Mouse (Mus musculus) testis, adult 2 months (tissue): ENCODE measurements at regions not wholly inside any gene's neighbourhood (a gene's known extent, or its start where the extent isn't known, plus 50 kb on each side); places are given as distances from the start of the nearest gene placed in this dataset.

ENCODE experiments used
- H3K27ac ChIP-seq: fragments of 200-500 bp; 2 replicates; pipeline ENCODE4 v1.5.1; 2012; ENCODE audit warnings: low read depth, low read length; ENCODE audit not compliant: control insufficient read depth, insufficient read depth
- H3K27me3 ChIP-seq: fragments of 200-500 bp; 2 replicates; pipeline ENCODE4 v1.6.1; 2012; ENCODE audit warnings: mild to moderate bottlenecking, low read length, moderate library complexity; ENCODE audit not compliant: control insufficient read depth, insufficient read depth
- H3K36me3 ChIP-seq: fragments of 200-500 bp; 2 replicates; pipeline ENCODE4 v1.6.1; 2012; ENCODE audit warnings: mild to moderate bottlenecking, low read length; ENCODE audit not compliant: control insufficient read depth, insufficient read depth
- H3K4me1 ChIP-seq: fragments of 200-500 bp; 2 replicates; pipeline ENCODE4 v1.6.1; 2012; ENCODE audit warnings: low read length; ENCODE audit not compliant: control insufficient read depth, insufficient read depth
- H3K4me3 ChIP-seq: fragments of 200-500 bp; 2 replicates; pipeline ENCODE4 v1.5.1; 2012; ENCODE audit warnings: low read depth, mild to moderate bottlenecking, low read length, moderate library complexity, mixed read lengths; ENCODE audit not compliant: control insufficient read depth
- CTCF ChIP-seq: fragments of 200-500 bp; IDR thresholded peaks from 2 replicates; pipeline ENCODE4 v1.5.1; 2012; ENCODE audit warnings: low read depth, mild to moderate bottlenecking, inconsistent platforms, low read length, moderate library complexity; ENCODE audit not compliant: control insufficient read depth, insufficient read depth, insufficient replicate concordance
- POLR2A ChIP-seq: fragments of 200-500 bp; IDR thresholded peaks from 2 replicates; pipeline ENCODE4 v1.6.1; 2012; ENCODE audit warnings: low read depth, mild to moderate bottlenecking, inconsistent platforms, low read length, moderate library complexity; ENCODE audit not compliant: control insufficient read depth

DNA sequence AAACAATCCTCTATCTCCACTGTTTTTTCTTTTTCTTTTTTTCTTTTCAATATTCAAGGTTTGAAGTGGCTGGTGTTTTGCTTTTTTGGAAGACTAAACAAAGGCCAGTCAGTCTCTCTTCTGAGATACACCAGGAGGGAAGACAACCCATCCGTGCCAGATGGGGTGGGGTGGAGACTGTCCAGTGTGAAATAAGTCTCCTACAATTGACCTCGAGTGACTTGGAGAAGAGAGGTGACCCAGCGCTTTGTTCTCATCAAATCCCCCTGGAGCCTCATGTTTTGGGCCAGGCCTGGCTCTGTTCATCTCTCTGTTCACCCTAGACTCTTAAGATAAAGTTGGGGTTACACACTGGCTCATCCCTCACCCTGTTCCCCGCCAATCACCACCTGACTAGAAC, 169.2 kb upstream of the Tbca start:
- H3K4me1 ChIP-seq = no peaks in the 10 kb centered on the region
- H3K4me3 ChIP-seq = no peak overlapping the region
- no peaks in the 10 kb centered on the region for H3K36me3 ChIP-seq
- TF ChIP-seq POLR2A (no peak), CTCF (no peak)
- H3K27me3 ChIP-seq = no peaks in the 10 kb centered on the region
- H3K27ac ChIP-seq = no peak overlapping the region

DNA sequence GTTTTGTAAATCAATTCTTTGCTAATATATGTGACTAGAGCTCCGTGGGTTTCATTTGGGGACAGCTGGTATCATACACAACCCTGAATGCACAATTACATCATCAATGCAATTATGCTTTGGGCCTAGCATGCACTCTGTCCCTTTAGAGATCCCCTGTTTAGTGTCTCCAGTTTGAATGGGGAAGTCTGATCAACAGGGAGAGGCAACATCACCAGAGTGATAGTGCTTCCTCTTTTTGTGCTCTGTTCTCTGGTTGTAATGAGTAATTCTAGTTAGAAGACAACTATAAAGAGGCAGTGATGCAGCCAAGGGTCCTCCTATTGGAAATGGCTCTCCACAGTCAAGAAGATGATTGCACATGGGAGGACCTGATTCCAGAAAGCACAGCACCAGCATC, 158.7 kb upstream of the Tbca start:
- H3K36me3 ChIP-seq = no peaks in the 10 kb centered on the region
- no peaks in the 10 kb centered on the region; the same call in none of the 2 replicates for H3K4me1 ChIP-seq
- no peak for TF ChIP-seq POLR2A
- TF ChIP-seq CTCF = no peak
- no peak overlapping the region for H3K4me3 ChIP-seq
- H3K27me3 ChIP-seq = no peaks in the 10 kb centered on the region
- no peak overlapping the region for H3K27ac ChIP-seq

DNA sequence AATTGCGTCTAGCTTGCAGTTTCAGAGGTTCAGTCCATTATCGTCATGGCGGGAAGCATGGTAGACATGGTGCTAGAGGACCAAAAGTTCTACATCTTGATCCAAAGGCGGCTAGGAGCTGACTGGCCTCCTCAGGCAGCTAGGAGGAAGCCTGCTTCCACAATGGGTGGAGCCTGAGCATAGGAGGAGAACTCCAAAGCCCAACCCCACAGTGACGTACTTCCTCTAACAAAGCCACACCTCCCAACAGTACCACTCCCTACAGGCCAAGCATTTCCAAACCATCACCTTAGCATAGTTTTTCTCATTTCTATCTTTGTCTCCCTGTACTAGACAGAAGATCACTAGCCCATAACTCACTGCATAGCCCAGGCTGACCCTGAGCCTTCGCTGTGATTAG, 158.0 kb upstream of the Tbca start:
- Histone ChIP-seq H3K27ac (no peak overlapping the region), H3K4me1 (no peaks in the 10 kb centered on the region; the same call in none of the 2 replicates), H3K27me3 (no peaks in the 10 kb centered on the region), H3K36me3 (no peaks in the 10 kb centered on the region), H3K4me3 (no peak overlapping the region)
- TF ChIP-seq CTCF (no peak), POLR2A (no peak)

DNA sequence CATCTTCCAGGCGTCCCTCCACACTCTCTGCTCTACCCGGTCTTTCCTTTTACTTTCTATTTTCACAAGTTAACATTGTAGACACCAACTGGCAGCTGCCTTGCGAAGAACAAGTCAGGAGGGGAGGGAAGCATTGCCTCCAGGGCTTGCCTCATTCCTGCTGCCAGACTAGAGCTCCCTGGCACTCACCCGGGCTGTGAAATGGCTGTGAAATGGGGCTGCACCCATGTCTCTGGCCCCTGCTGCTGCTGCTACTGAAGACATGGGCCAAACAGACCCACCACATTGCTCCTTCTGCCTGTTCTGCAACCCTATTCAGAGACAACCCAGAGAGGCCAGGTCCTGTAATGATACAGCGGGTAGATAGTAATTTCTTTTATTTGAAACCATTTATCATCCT, 156.0 kb upstream of the Tbca start:
- Histone ChIP-seq H3K27me3 (no peaks in the 10 kb centered on the region), H3K36me3 (no peaks in the 10 kb centered on the region), H3K4me1 (no peaks in the 10 kb centered on the region; the same call in 1 of the 2 replicates), H3K4me3 (no peak overlapping the region), H3K27ac (no peak overlapping the region)
- TF ChIP-seq CTCF (no peak), POLR2A (no peak)

DNA sequence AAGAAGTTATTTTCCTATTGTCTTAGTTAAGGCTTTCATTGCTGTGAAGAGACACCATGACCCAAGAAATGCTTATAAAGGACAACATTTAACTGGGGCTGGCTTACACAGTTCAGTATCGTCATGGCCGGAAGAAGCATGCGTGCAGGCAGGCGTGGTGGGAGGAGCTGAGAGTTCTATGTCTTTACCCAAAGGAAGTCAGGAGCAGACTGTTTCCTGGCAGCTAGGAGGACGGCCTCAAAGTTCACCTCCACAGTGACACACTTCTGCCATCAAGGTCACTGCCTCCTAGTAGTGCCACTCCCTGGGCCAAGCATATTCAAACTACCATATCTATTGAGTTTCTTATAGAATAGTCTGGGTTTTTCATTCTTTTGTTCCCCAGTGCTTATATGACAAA, 148.4 kb upstream of the Tbca start:
- H3K36me3 ChIP-seq = no peaks in the 10 kb centered on the region
- no peaks in the 10 kb centered on the region for H3K4me1 ChIP-seq
- H3K27me3 ChIP-seq = no peaks in the 10 kb centered on the region
- H3K4me3 ChIP-seq = no peak overlapping the region
- H3K27ac ChIP-seq = no peak overlapping the region
- TF ChIP-seq POLR2A (no peak), CTCF (no peak)

DNA sequence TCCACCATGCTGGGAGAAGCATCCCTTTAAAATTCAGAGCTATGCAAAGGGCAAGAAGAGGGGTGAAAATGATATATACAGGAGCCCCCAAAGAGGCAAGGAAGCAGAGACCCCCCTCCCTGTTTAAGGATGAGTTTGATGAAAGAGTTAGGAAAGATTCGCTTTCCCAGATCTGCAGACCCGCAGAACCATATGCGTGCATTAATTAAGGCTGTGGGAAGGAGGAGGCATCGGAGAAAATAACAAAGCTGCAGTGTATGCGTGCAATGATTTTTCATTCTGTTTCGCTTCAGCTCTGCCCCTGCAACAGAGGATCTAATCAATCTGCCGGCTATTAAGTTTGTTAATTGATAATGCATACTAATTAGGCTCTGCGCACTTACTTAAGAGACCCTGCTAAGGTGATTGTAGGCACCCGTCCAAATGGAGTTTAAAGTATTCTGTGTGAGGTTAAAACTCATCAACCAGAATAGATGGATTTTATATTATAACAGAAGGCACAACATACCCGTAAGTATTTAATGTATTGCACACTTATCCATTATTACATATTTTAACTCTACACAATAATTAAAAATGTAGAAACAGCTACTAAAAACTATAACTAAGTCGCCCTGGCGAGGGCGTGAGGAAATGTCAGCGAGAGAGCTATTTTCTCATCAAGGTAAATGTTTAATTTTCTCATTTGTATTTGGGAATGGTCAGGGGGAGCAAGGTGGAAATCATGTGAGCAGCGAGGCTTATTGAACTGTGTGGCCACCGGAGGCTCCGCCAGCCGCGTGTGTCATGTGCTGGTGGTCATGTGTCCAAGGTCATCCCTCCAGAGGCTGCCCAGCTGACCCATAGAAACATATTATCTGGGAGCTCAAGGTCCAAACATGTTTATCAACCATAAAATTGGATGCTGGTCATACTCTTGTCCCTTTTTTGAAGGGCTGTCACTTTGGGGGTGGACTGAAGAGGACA, 143.2 kb upstream of the Tbca start:
- Histone ChIP-seq H3K4me3 (no peak overlapping the region), H3K4me1 (no peaks in the 10 kb centered on the region), H3K27me3 (no peaks in the 10 kb centered on the region), H3K27ac (no peak overlapping the region), H3K36me3 (no peaks in the 10 kb centered on the region)
- TF ChIP-seq CTCF = no peak
- no peak for TF ChIP-seq POLR2A

DNA sequence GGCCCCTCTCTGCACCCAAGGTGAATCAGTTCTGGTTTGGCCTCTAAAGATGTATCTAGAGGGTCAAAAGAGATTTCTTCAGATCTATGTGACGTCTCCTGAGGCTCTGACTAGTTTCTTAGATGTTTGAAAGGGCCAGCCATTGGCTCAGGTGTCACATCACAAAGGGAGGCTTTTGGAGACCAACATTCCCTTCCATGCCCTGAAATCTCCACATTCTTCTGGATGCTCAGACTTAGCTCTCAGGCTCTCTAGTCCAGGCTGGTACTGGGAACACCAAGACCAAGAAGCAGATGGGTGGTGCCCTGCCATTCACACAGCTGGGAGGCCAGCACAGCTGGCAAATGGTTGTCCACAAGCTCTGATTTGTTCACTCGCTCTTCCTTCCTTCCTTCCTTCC, 142.4 kb upstream of the Tbca start:
- H3K4me1 ChIP-seq = no peaks in the 10 kb centered on the region
- TF ChIP-seq CTCF (no peak), POLR2A (no peak)
- no peaks in the 10 kb centered on the region for H3K27me3 ChIP-seq
- no peak overlapping the region for H3K27ac ChIP-seq
- no peaks in the 10 kb centered on the region for H3K36me3 ChIP-seq
- H3K4me3 ChIP-seq = no peak overlapping the region
